Mouse (Mus musculus) cerebellum, adult 2 months (tissue): ENCODE data around the gene Ptdss2.

Experiments used
- CTCF ChIP-seq: fragments of 200-500 bp; IDR thresholded peaks from 2 replicates; pipeline ENCODE4 v1.5.1; 2011; ENCODE audit warnings: low read depth, mild to moderate bottlenecking, control low read depth, low read length, moderate library complexity, borderline replicate concordance; ENCODE audit not compliant: insufficient read depth
- POLR2A ChIP-seq: fragments of 200-500 bp; IDR thresholded peaks from 2 replicates; pipeline ENCODE4 v1.6.1; 2011; ENCODE audit warnings: low read length, control low read depth, borderline replicate concordance; ENCODE audit not compliant: insufficient read depth

- TF ChIP-seq POLR2A (no peak), CTCF (no peak)
Observed at GRCm38 (mm10) chr7:141193348-141193856, 71.2 kb downstream of the Ptdss2 start.
